Mouse (Mus musculus): ENCODE data around the gene Pdgfa.

DNA sequence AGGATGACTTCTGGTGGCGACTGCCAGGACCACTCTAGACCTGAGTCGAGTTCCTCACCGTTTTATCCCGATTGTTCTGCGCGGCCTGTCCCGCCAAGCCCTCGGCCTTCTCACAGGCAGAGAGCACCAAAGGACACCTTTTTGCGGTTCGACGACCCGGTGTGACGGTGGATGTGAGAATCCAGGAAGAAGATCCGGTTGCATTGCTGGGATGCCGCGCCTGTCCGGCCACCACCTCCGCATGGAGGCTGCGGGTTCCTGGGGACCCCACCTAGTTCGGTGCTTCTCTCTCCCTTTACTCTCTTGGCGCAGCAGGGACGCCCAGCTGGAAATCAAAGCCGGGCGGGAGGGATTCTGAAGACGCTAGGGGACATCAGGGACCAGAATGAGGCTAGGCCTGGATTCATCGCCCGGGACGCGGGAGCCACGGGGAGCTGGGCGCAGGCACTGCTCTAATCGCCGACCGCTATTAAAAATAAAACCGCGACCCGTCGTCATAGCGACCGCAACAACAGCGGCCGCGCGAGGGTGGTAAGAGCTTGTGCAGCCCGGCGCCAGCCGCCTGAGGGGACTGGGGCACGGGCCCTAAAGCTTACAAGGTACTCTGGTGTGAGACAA is at the start of gene Pdgfa:
- TF ChIP-seq USF1 (IDR thresholded peaks at IDR 0.05; ENCODE audit: low read depth) (no peak), MAX (IDR thresholded peaks at IDR 0.05) (no peak), CTCF (IDR thresholded peaks at IDR 0.05; ENCODE audit: control insufficient read depth, insufficient read depth, insufficient read length) (no peak), MYOG (IDR thresholded peaks at IDR 0.05; ENCODE audit: control insufficient read depth, extremely low read depth, insufficient read length) (no peak), MYOD1 (IDR thresholded peaks at IDR 0.05; ENCODE audit: control insufficient read depth, insufficient read length, low read depth) (no peak), FOSL1 (IDR thresholded peaks at IDR 0.05; ENCODE audit: insufficient read depth, low read length, poor library complexity, severe bottlenecking) (no peak)

Data from C2C12 (cell line).